Mouse (Mus musculus): Measurements from ENCODE around the gene Lingo3. TPM values are rescaled to one million over a fixed set of nuclear protein-coding genes. Genes with fewer than 3 reads are reported as not detected.
"Not testable (repeated sequence)": the region's sequence is repeated elsewhere in the genome, so short reads cannot be mapped to it uniquely, and the experiment has no call there.

Lingo3 gene
- total and polyA plus RNA-seq, 3 experiments = not detected

GRCm38 (mm10) chr10:80816303-80816702, 27.5 kb downstream of the Lingo3 start:
- not testable (repeated sequence) for H3K9me3 ChIP-seq (replicated peaks; ENCODE audit: insufficient read depth, low read length); H3K36me3 ChIP-seq (ENCODE audit: control insufficient read depth in 1 of 2, insufficient read depth in 2 of 2, low read length in 2 of 2); H3K27ac ChIP-seq (ENCODE audit: control insufficient read depth, low read depth, low read length); H3K9ac ChIP-seq (ENCODE audit: control insufficient read depth, low read depth, low read length, poor library complexity, severe bottlenecking); H3K4me3 ChIP-seq (ENCODE audit: control insufficient read depth in 1 of 2, insufficient read depth in 1 of 2, low read depth in 2 of 2, low read length in 2 of 2); H3K27me3 ChIP-seq (ENCODE audit: control insufficient read depth in 1 of 2, insufficient read depth in 2 of 2, low read length in 2 of 2); H3K79me2 ChIP-seq (ENCODE audit: control insufficient read depth, insufficient read depth, low read length, poor library complexity)
- peaks cover 0 to 12% of the 10 kb centered on the region in 2 experiments; a peak in 2 of 4 replicates for H3K4me1 ChIP-seq (ENCODE audit: control insufficient read depth in 1 of 2, insufficient read depth in 2 of 2, low read length in 2 of 2)
- TF ChIP-seq ETS1 (IDR thresholded peaks at IDR 0.05; ENCODE audit: low read depth, low read length) (0 out of 2 replicates have a peak, but pooled peaks have one; percentile 7), GATA1 (IDR thresholded peaks at IDR 0.05; ENCODE audit: low read depth, low read length) (0 out of 2 replicates have a peak, but pooled peaks have one; percentile 17), TBP (IDR thresholded peaks at IDR 0.05; ENCODE audit: low read depth, low read length) (0 out of 2 replicates have a peak, but pooled peaks have one; percentile 47)
- DNase-seq (ENCODE audit: low read depth, low spot score) = peak; percentile 62

DNA sequence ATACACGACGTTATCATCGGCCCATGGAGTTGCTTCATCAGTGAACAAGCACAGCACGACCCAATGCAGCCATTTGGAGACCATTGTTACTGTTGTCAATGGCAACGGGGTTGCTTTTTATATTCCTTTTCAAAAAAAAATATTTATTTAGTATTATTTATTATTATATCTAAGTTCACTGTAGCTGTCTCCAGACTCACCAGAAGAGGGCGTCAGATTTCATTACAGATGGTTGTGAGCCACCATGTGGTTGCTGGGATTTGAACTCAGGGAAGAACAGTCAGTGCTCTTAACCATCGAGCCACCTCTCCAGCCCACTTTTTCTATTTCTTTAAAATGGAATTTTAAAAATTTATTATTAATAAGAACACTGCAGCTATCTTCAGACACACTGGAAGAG, 29.0 kb downstream of the Lingo3 start:
- Histone ChIP-seq H3K27ac (ENCODE audit: control insufficient read depth, low read depth, low read length) (no peak overlapping the region), H3K36me3 (ENCODE audit: control insufficient read depth in 1 of 2, insufficient read depth in 2 of 2, low read length in 2 of 2) (peaks cover 0 to 4% of the 10 kb centered on the region in 2 experiments; a peak in 1 of 4 replicates), H3K79me2 (ENCODE audit: control insufficient read depth, insufficient read depth, low read length, poor library complexity) (no peaks in the 10 kb centered on the region), H3K4me3 (ENCODE audit: control insufficient read depth in 1 of 2, insufficient read depth in 1 of 2, low read depth in 2 of 2, low read length in 2 of 2) (no peak overlapping the region), H3K4me1 (ENCODE audit: control insufficient read depth in 1 of 2, insufficient read depth in 2 of 2, low read length in 2 of 2) (peaks cover 0 to 10% of the 10 kb centered on the region in 2 experiments; a peak in 2 of 4 replicates), H3K9me3 (replicated peaks; ENCODE audit: insufficient read depth, low read length) (no peaks in the 10 kb centered on the region), H3K9ac (ENCODE audit: control insufficient read depth, low read depth, low read length, poor library complexity, severe bottlenecking) (no peak overlapping the region), H3K27me3 (ENCODE audit: control insufficient read depth in 1 of 2, insufficient read depth in 2 of 2, low read length in 2 of 2) (no peaks in the 10 kb centered on the region)
- no peak for DNase-seq (ENCODE audit: low read depth, low spot score)
- TF ChIP-seq GATA1 (IDR thresholded peaks at IDR 0.05; ENCODE audit: low read depth, low read length) (no peak), SMC3 (IDR thresholded peaks at IDR 0.05; ENCODE audit: low read depth, low read length) (peak; percentile 6; the same call in 1 of the 2 replicates), GABPA (IDR thresholded peaks at IDR 0.05; ENCODE audit: low read depth, low read length) (no peak), TBP (IDR thresholded peaks at IDR 0.05; ENCODE audit: low read depth, low read length) (no peak), CHD2 (IDR thresholded peaks at IDR 0.05; ENCODE audit: low read length) (no peak), MXI1 (IDR thresholded peaks at IDR 0.05; ENCODE audit: low read depth, low read length) (no peak), CTCF (IDR thresholded peaks at IDR 0.05 in 2 of 3, conservative IDR thresholded peaks at IDR 0.05 in 1 of 3; ENCODE audit: control insufficient read depth in 1 of 3, insufficient read depth in 1 of 3, low read depth in 2 of 3, low read length in 3 of 3, poor library complexity in 1 of 3, severe bottlenecking in 1 of 3) (peak in 1 of 3 experiments; percentile 38; a peak in 2 of 6 replicates)

DNA sequence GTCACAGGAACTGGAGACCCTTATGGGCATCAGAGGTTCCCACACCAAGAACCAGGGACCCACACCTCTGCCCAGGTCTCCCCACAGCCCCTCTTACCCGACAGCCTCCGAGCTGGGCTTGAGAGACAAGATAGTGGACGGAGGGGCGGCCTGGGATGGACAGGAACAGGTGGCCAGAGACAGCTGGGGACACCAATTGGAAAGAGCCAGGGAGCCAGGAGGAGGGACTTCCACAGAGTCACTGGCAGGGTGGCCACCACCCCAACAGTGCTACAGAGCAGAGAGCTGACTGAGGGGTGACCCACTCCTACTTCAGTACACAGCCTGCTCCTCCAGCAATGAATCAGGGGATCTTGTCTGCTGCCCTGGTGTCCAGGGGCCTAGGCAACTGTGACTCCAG, 30.5 kb downstream of the Lingo3 start, which contains the start of gene Jsrp1:
TSS of gene Jsrp1 (minus strand) at position 133 of the 400 bp plus-strand sequence.
- Histone ChIP-seq H3K4me3 (ENCODE audit: control insufficient read depth in 1 of 2, insufficient read depth in 1 of 2, low read depth in 2 of 2, low read length in 2 of 2) (no peak within 1 kb of the TSS), H3K27ac (ENCODE audit: control insufficient read depth, low read depth, low read length) (no peak within 1 kb of the TSS), H3K9ac (ENCODE audit: control insufficient read depth, low read depth, low read length, poor library complexity, severe bottlenecking) (no peak within 1 kb of the TSS), H3K27me3 (ENCODE audit: control insufficient read depth in 1 of 2, insufficient read depth in 2 of 2, low read length in 2 of 2) (no peaks in the 10 kb centered on the region), H3K36me3 (ENCODE audit: control insufficient read depth in 1 of 2, insufficient read depth in 2 of 2, low read length in 2 of 2) (no peaks in the 10 kb centered on the region), H3K4me1 (ENCODE audit: control insufficient read depth in 1 of 2, insufficient read depth in 2 of 2, low read length in 2 of 2) (peaks cover 0 to 3% of the 10 kb centered on the region in 2 experiments; a peak in 2 of 4 replicates), H3K9me3 (replicated peaks; ENCODE audit: insufficient read depth, low read length) (no peaks in the 10 kb centered on the region), H3K79me2 (ENCODE audit: control insufficient read depth, insufficient read depth, low read length, poor library complexity) (no peaks in the 10 kb centered on the region)
- TF ChIP-seq MYB (IDR thresholded peaks at IDR 0.05; ENCODE audit: low read depth, low read length) (no peak), MAZ (IDR thresholded peaks at IDR 0.05; ENCODE audit: low read depth, low read length) (no peak), ZMIZ1 (IDR thresholded peaks at IDR 0.05; ENCODE audit: low read depth, low read length) (no peak), TCF12 (IDR thresholded peaks at IDR 0.05; ENCODE audit: low read depth, low read length) (no peak), HCFC1 (IDR thresholded peaks at IDR 0.05; ENCODE audit: low read depth, low read length) (no peak), POLR2A (IDR thresholded peaks at IDR 0.05; ENCODE audit: control insufficient read depth in 1 of 2, insufficient read depth in 1 of 2, low read depth in 1 of 2, low read length in 2 of 2, poor library complexity in 1 of 2) (no peak), ETS1 (IDR thresholded peaks at IDR 0.05; ENCODE audit: low read depth, low read length) (no peak), MXI1 (IDR thresholded peaks at IDR 0.05; ENCODE audit: low read depth, low read length) (no peak), POLR2AphosphoS5 (IDR thresholded peaks at IDR 0.05; ENCODE audit: borderline replicate concordance, low read depth, low read length) (no peak), ZNF384 (IDR thresholded peaks at IDR 0.05; ENCODE audit: low read depth, low read length) (no peak), TBP (IDR thresholded peaks at IDR 0.05; ENCODE audit: low read depth, low read length) (no peak), USF2 (IDR thresholded peaks at IDR 0.05; ENCODE audit: borderline replicate concordance in 1 of 2, insufficient read depth in 1 of 2, low read depth in 1 of 2, low read length in 2 of 2) (no peak), E2F4 (IDR thresholded peaks at IDR 0.05; ENCODE audit: borderline replicate concordance, low read depth, low read length) (no peak), GABPA (IDR thresholded peaks at IDR 0.05; ENCODE audit: low read depth, low read length) (no peak), EP300 (IDR thresholded peaks at IDR 0.05; ENCODE audit: low read depth in 1 of 2, low read length in 2 of 2) (no peak), ELF1 (IDR thresholded peaks at IDR 0.05; ENCODE audit: low read depth, low read length) (no peak)
- no peak for DNase-seq (ENCODE audit: low read depth, low spot score)

Measured in MEL (cell line).